Mouse (Mus musculus): ENCODE measurements around the gene Elf3. TPM values are rescaled to one million over a fixed set of nuclear protein-coding genes. Genes with fewer than 3 reads are reported as not detected.
"Not testable (repeated sequence)": the region's sequence is repeated elsewhere in the genome, so short reads cannot be mapped to it uniquely, and the experiment has no call there.

Elf3 gene
- total RNA-seq, 1 experiment from 2014 or later: 0.21 TPM

GRCm38 (mm10) chr1:135237131-135237851 is 21.1 kb downstream of the Elf3 start:
- DNase-seq: peak; percentile 40

- no peak for DNase-seq
These were observed 23.6 kb downstream of the Elf3 start for GRCm38 (mm10) chr1:135234771-135235170.

GRCm38 (mm10) chr1:135233961-135234360 is 24.4 kb downstream of the Elf3 start:
- DNase-seq: no peak

- DNase-seq: not testable (repeated sequence)
These were observed 26.5 kb downstream of the Elf3 start for GRCm38 (mm10) chr1:135231878-135232277.

DNA sequence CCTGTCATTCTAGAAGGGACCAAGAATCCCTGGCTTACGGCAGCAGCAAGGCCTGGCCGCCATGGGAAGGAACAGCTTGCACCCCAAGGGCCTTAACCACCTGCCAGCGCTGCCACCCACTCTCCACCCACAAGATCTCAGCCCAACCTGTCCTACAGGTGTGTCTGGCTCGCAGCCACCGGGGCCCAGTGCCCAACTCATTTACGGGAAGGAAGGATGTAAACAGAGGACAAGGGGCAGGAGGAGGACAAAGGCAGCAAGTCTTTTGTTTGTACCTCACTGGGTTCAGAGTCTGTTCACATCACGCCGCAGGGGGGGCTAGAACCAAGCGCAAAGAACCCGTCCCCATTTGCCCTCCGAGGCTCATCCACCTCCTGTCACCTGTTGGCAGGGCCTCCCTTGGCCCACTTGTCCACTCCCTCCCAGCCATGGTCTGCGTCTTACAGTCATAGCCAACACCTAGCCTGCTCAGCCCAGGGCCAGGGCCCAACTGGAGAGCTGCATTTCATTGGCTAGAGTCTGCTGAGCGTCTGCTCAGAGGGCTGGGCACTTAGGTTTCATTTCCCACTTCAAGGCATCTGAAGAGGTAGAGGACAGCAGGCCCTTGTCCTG is 30.9 kb downstream of the Elf3 start:
- DNase-seq: no peak

DNA sequence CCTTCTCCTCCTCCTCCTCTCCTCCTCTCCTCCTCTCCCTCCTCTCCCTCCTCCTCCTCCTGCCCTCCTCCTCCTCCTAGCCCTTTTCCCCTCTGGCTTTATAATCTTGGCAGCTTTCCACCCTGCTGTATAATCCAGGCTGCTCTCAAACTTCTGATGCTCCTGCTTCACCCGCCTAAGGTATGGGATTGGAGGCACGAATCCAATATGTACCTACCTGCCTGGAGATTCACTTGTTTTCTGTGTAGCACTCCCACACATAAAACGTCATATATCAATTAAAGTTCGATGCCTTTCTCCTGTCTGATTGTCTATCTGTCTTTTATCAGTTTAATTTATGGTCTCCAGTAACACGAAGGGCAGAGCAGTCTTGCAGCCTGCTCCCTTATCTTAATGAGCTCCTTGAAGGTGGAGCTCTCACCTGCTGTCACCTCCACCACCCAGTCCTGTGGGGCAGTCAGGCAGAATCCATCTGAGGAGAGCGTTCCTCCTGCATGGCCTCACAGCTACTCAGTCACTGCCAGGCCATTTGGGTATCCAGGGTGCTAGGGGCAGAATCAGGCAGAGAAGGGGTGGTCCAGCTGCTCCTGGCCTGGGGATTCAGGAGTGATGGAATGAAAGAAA is 33.3 kb downstream of the Elf3 start:
- no peak for DNase-seq

GRCm38 (mm10) chr1:135224147-135224546 is 34.2 kb downstream of the Elf3 start:
- no peak for DNase-seq

GRCm38 (mm10) chr1:135217607-135218233 is 40.6 kb downstream of the Elf3 start:
- no peak for DNase-seq

GRCm38 (mm10) chr1:135213772-135214640 is 44.4 kb downstream of the Elf3 start:
- DNase-seq: no peak

DNA sequence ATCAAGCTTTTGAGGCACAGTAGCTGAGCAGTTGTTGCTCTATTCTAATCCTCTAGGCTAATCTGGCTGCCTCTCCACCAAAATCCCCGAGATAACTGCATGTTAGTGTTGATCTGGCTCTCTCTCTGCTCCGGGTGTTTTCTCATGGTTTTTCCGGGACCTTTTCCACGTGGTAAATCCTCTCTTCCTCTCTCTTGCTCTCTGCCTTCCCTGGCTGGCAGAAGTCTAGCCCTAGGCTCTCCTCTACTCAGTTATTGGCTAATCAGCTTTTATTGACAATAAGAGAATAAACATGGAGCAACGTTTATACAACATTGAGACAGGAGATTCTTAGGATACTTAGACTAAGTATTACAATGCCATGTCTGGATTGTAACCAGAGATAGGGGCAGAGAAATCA is 47.9 kb downstream of the Elf3 start:
- no peak for DNase-seq

DNA sequence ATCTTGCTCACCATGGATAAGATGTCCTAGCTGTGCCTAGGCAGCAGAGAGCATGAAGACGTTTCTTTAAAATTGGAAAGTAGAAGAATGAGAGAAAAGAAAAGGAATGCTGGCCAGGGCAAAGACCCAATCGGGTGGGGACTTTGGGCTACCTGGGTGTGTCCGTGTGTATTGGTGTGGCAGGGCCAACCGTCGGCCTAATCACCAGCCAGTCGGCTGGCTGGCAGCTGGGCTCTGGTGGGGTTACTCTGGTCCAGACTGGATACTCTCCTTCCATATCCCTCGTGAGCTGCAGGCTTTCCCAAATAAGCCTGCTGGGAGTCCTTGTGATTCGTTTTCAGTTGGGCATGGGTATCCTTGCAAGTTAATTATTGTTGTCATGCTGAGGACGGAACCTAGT is 49.7 kb downstream of the Elf3 start:
- no peak for DNase-seq

GRCm38 (mm10) chr1:135206586-135207339 is 51.6 kb downstream of the Elf3 start:
- no peak for DNase-seq

- DNase-seq: no peak
These were observed 53.1 kb downstream of the Elf3 start for GRCm38 (mm10) chr1:135205257-135205656.

GRCm38 (mm10) chr1:135204196-135205126 is 53.9 kb downstream of the Elf3 start:
- DNase-seq: no peak

Other genes starting within 250 kb of the Elf3 start
- 2.2 and 2.4 TPM in 2 replicates for gene Lgr6, start 153.3 kb downstream of the Elf3 start, total RNA-seq (2021)
- 1.4 and 1.5 TPM in 2 replicates for gene Ptpn7, start 125.9 kb downstream of the Elf3 start, total RNA-seq (2021)
- gene Arl8a, start 111.7 kb downstream of the Elf3 start, total RNA-seq (2021): 47.8 and 59.0 TPM in 2 replicates
- 0.52 and 0.67 TPM in 2 replicates for gene Gpr37l1, start 90.9 kb downstream of the Elf3 start, total RNA-seq (2021)
- gene Rnpep, start 25.5 kb upstream of the Elf3 start, total RNA-seq (2021): 50.9 and 58.0 TPM in 2 replicates
- 161 and 183 TPM in 2 replicates for gene Timm17a, start 55.2 kb upstream of the Elf3 start, total RNA-seq (2021)
- 1.1 and 1.6 TPM in 2 replicates for gene Lmod1, start 66.2 kb upstream of the Elf3 start, total RNA-seq (2021)
- gene Shisa4, start 116.7 kb upstream of the Elf3 start, total RNA-seq (2021): 12.1 and 12.3 TPM in 2 replicates
- gene Ipo9, start 171.9 kb upstream of the Elf3 start, total RNA-seq (2021): 60.4 and 77.0 TPM in 2 replicates